Mouse (Mus musculus) adrenal gland (tissue): ENCODE measurements around the gene Rgs8.

Experiments
- intact Hi-C: fragments of 180-260 bp; cut with DNase I; formaldehyde crosslinking; loops from one replicate; pipeline ENCODE4 v1.15.1; 2025

The Rgs8 gene

DNA sequence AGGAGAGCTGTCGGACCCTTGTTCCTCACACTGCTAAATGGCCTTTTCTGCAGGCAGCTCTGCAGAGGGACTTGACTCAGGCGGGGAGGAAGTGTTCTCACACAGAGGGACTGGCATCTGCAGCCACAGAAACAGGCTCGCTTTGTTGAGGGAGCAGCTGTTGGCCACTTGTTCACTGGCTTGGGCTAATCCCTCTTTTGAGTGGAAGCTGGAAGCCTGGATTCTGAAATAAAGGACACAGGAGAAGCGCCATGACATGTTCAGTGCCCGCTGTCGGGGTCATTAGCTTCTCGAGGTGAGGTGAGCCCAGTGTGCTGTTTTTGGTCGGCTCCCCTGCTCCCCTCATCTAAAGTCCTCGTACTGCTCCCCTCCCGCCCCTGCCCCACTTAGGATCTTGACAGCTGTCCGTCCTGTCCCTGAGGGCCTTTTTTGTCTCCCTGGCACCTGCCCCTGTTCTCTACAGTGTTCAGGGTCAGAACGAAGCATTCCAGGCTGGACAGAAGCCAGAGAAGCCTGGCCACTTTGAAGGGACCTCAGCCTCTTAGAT lies 50.7 kb downstream of the Rgs8 start:
- intact Hi-C loops = no loop called here

DNA sequence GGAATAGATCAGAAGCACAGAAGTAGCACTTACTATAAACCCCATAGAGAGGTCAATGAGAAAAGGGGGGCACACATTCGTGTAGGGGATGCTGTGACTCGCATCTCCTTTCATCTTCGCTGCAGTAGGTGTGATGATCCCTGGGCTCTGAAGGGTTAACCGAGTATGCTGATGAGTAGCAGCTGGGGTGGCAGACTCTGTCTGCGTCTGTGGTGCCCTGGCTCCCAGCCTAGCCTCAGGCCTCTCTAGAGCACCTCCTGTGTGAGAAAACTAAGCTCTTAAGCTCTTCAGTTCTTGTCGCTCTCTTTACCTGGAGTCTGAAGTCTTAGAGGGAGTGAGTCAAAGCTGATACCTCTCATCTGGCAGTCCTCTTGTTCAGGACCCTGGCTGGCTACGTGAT lies 51.3 kb downstream of the Rgs8 start:
- intact Hi-C loops = no loop called here

DNA sequence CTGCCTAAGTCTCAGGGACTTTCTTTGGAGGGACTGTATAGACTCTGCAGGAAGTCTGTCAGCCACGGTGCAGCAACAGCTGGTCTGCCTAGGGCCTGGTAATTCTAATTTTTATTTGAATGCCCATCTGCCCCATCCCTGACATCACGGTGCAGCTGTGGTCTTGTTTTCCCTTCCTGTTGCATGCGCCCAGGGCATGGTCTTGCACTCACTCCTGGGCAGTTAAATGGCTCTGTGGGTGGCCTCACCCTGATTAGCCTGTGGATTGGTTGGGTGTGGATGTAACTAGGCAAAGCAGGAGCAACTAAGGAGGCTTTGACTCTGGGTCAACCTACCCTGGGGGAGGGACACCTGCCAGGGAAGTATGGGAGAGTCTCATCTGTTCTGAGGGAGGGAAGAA lies 52.2 kb downstream of the Rgs8 start:
- intact Hi-C loops = no loop called here

- intact Hi-C loops = no loop called here
Measured at GRCm38 (mm10) chr1:153708626-153709025, 55.8 kb downstream of the Rgs8 start.

DNA sequence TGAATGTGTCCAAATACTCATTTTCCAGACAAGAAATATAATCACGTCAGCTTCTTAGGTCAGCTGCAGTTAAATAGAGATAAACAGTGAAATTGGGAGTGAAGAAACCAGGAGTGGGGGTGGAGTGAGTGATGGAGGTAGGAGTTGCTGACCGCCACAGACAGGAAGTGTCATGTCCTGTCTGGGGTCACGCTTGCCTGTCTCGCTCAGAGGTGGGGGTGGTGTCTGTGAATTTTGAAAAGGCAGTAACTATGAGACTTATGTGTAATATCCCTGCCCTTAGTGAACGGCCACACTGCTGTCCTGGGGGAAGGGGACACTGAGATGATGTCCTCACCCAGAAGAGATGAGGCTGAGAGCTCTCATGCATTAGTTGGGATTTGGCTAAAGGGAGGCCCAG lies 56.6 kb downstream of the Rgs8 start:
- intact Hi-C loops = no loop called here

DNA sequence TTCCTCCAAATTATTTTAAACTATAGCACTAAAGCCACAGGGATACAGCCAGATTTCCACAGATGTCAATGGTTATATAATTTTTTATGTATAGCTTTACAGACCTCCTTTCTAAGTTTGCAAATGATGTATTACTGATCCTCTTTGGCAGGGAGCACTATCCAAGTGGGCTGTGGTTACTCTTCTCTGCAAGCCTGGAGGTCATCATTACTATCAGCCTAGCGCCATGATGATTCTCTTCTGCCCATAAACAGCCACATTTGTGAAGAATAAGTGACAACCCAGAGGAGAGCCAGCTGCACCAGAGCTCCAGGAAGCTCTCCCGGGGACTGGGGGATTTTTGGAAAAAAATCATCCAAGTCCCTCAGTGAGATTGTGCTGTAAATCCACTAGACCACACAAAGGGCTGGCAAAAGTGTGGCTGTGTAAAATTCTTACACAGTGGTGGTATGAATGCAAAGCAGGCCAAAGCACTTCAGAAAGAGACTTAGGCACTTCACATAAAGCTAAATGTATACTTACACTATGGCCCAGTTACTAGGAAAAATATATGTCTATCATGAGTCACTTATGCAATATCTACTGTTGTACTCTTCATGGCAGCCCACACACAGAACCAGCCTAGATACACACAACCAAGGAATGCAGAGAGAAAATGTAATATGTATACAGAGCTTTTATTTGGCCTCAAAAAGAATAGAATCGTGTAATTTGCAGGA lies 58.9 kb downstream of the Rgs8 start:
- intact Hi-C loops = no loop called here

GRCm38 (mm10) chr1:153712633-153713032 lies 59.8 kb downstream of the Rgs8 start:
- intact Hi-C loops = no loop called here

- intact Hi-C loops = no loop called here
Measured at GRCm38 (mm10) chr1:153717990-153718389, 65.2 kb downstream of the Rgs8 start.

DNA sequence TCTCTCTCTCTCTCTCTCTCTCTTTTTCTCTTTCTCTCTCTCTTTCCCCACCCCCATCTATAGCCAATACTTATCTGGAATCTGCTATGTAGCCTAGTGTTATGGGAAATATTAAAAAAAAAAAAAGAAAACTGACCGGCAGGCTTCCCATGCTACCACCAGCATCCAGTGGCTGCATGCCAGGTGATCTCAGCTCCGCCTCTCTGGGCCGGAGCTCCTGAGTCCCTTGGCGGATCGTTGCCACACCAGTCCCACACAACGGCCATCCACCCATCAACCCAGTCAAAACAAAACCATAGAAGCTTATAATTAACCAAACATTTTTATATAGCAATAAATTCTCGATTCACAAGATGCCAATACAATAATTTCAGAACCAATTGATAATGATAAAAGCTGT lies 68.1 kb downstream of the Rgs8 start:
- intact Hi-C loops = no loop called here

DNA sequence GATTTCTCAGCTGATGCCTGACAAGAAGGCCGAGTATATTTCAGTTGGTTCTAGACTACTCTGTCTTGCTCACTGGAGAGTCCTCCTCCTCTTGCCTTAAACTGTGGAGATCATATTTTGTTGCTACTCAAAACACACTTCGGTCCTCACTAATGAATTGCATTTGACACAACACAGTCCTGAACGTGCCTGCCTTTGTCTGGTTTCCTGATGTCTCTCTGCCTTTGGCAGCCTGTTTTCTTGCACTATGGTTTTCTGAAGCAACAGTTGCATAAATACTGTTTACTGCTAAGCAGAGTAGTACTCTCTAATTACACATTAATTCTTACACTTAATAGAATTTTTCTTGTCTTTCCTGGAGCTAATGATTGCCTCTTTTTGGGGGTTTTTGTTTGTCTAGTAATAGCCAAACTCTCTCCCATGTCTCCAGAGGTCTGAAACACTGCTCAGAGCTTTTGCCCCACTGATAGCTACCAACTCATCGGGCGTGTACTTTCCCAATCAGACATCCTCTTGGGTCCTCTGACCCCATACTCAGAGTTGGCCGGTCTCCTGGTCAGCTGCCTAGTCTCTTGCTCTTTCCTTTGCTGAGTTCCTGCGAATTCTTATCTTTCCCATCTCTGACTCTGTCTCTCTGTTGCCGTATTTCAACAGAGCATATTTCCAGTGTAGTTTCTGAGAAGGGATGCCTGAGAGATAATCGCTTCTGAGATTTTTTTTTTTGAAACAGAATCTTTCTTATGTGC lies 68.9 kb downstream of the Rgs8 start:
- intact Hi-C loops = no loop called here

DNA sequence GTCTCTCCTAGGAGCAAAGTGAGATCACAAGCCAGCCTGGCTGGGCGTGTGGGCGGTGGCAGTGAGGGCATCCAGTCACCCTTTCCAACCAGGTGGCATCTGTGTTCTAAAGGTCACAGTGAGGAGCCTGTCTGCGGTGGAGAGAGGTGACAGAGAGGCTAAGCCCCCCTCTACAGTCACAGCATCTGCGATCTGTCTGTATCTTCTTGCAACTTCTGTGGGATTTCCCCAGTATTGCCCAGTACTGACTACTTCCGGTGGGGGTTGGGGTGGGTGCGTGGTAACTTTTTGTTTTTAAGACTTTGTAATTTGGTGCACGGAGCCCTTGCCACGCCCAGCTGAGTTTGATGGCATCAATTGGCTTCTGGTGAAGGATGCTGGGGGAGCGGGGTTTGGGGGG lies 70.6 kb downstream of the Rgs8 start:
- intact Hi-C loops = no loop called here

DNA sequence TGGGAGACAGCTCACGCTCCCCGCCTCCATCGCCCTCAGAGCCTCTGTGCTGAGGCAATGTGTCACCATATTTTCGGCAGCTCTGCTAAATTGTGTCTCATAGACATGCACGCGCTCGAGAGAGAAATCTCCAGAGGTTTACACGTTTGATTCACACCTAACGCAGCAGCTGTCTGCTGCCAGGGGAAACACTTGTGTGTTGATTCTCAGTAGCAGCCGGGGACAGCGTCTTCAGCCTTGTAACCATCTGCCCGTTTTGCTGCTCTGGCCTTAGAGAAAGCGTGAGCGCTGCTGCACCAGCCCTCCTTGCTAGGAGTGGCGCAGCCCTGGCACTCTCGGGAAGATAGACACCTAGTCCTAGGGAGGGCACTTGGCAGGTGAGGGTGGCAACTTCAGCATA lies 73.8 kb downstream of the Rgs8 start:
- intact Hi-C loops = no loop called here

DNA sequence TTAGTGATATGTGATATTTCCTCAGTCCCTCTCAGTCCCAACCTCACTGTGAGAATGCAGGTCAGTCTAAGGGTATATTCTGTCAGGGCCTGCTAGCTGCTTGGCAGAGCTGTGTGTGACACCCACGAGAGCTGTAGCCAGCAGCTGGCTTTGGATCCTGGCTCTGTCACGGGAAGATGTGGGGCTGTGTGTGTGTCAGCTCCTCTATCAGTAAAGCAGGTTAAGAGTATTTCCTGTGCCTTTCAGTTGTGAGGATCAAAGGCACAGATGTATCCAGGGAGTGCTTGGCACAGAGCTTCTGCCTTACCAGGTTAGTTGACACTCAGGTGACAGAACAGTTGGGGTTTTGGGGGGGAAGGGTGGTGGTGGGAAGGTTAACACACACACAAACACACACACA lies 77.0 kb downstream of the Rgs8 start:
- intact Hi-C loops = no loop called here

- intact Hi-C loops = no loop called here
Measured at GRCm38 (mm10) chr1:153730671-153731070, 77.8 kb downstream of the Rgs8 start.

- intact Hi-C loops = no loop called here
Measured at GRCm38 (mm10) chr1:153733181-153733580, 80.4 kb downstream of the Rgs8 start.

GRCm38 (mm10) chr1:153734866-153735265 lies 82.0 kb downstream of the Rgs8 start:
- intact Hi-C loops = no loop called here

DNA sequence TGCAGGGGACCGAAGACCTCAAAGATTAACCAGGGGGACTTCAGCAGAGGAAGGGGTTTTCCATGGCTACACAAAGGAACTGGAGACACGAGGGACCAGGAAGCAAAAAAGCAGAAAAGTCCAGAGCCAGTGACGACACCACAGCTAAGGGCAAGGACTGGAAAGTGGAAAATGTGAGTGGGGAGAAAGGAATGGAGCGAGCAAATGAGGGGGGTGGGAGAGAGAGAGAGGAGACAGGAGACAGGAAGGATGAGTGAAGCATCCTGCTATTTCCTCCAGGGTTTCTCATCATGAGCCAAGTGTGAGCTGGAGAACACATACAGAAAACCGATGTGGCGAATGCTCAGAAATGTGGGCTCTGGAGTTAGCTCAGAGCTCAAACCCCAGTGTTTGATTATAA lies 83.3 kb downstream of the Rgs8 start:
- intact Hi-C loops = no loop called here

DNA sequence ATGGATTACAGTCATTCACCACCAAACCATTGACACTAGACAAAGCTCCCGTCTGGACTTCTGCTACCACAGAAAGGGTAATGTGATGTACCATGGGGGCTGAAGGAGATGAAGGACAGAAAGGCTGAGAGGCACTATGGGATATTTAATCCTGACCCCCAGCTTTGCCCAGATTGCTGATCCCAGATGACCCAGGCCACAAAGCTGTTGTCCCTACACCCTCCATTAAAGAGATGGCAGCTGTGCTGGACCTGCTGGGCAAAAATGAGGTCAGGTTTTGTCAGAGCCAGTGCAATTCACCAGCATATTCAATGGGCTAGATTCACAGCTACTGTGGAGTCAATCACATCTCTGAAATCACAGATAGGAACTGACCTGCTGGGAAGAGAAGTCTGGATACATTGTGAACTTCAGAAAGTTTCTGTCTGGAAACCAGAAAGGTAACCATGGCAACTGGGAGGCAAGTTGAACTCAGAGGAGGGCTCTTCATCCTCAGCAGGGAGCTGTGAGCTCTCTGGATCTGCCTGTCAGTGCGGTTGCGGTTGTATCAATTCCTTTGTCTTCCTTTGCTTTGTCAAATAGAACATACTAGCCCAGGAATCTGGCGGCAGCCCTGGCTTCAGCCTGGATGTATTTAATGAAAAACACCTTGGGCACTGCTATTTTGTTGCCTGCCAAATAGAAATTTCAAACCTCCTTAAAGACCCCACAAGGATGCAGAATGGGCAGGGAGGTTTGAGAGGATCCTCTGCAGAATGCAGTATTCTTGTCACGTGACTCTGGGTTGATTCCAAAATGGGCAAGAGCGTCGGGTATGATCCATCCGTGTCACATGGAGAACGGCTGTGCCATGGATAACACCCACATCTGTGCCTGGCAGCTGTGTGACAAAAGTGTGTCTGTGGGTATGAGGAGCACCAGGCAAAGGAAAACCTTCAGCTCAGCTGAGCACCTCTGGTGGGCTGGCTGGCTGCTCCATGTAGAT lies 84.6 kb downstream of the Rgs8 start:
- intact Hi-C loops = no loop called here

DNA sequence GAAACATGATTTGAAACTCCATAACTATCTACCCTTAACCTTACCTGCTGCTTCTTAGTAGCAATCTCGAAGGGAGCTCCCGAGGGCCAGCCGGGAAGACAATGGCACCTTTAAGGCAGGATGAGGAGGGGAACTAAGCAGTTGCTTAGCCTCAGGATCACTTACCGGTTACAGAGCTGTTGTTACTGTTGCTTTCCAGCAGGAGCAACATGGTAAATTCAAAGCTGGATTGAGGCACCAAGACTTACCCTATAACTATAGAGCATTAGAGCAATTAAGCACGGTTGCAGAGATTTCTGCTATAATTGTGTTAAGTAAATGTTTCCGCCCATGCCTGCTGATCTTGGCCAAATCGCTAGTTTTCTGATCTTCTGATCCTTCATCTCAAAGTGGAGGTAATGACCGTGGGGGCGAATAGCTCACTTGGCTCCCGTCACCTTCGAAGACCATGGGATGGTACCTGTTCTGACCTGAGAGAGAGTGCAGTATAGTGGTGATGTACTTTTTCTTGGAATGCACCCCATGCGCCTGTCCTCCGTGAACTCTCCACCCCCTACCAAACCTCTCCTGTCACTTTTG lies 86.7 kb downstream of the Rgs8 start:
- intact Hi-C loops = loop anchor here (5.0 kb wide), 1 partner anchor 62 kb away; no protein-coding TSS in a partner anchor

- intact Hi-C loops = loop anchor here (5.0 kb wide), 1 partner anchor 63 kb away; no protein-coding TSS in a partner anchor
Measured at GRCm38 (mm10) chr1:153740145-153740544, 87.3 kb downstream of the Rgs8 start, which contains the start of gene Rgs16. TSS of gene Rgs16 (plus strand) at chr1:153740349.
